Mouse (Mus musculus): Measurements from ENCODE around the gene Edil3. TPM values are rescaled to one million over a fixed set of nuclear protein-coding genes. Genes with fewer than 3 reads are reported as not detected.
A peak's percentile ranks its signal among the peaks of the same experiment; 100 is the strongest.

The Edil3 gene
- polyA plus RNA-seq, 3 experiments from 2014 or later = 0.17 TPM; not detected in 2

DNA sequence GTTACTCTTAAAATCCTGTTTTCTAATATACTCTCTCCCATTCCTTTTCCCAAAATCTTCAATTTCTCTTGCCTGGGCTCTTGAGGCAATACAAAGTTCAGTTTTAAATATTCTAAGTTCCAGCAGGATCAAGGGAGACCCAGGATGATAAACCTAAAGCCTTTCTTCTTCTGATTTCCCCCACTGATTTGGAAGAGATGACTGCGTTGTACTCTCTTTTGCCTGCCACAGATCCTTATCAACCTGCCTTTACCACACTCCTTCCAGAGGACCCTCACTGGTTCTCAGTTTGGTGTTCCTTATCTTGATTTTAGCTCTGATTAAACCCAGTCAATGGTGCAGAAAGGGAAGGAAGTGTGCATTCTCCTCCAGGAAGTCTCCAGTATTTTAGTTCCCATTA lies 435.6 kb downstream of the Edil3 start:
- no peak for ATAC-seq

DNA sequence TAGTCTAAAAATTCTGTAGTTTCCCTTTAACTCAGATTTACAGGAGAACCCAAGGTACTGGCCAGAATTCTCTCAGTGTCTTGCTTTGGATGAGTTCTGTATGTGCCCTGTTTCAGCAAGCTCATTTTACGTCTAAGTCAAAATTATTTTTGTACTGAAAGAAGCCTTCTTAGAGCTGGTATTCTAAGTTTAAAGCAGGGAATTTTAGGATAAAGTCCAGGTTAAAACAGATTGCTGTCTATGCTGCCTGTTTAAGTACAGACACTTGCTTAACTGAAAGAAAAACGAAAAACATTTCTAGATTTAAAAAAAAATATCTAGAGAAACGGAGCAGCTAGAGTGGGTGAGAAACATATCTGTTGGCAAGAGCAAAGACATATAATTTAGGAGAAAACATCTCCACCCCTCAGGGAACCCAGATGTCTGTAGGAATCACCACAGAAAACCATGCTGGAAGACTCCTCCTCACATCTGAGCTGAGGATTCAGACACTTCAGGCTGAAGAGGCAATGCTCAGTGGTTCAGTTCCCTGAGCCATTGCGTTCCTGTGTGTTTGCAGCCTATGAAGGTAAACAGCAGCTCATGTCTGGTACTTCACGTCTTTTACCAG lies 465.5 kb downstream of the Edil3 start:
- no peak for ATAC-seq

DNA sequence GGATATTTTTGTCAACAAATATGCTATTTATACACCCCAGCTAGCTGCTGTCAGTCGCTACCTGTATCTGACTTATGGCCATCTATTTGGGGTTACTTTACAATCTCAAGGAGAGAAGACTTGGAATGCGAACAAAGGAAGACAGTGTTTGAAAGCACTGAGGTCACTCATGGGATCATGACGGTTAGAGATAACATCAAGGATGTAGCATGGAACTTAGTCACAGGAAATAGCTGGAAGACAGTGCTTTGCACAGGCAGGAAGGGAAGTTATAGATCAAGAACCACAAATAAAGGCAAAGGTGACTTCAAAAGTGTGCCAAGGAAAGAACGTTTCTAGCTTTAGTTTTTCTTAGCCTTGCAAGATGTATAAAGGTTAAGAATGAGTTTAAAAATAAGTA lies 466.9 kb downstream of the Edil3 start:
- ATAC-seq = no peak

DNA sequence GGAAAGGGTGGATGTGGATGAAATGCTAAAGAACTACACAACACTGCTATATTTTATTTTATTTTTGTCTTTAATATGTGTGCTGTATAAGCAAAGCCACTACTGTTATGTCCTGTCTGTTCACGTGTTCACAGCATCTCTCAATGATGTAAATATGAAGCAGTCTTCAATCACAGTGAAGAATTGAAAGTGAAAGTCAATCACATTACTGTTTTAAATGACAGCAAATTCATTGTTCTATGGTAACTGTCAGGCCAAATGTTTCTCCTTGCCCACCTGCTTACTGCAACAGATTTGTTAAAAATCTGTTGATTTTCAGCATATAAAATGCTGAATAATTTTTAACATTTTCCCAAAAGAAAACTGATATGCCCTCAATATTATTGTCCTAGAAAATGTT lies 499.9 kb downstream of the Edil3 start:
- ATAC-seq = peak; percentile 76

DNA sequence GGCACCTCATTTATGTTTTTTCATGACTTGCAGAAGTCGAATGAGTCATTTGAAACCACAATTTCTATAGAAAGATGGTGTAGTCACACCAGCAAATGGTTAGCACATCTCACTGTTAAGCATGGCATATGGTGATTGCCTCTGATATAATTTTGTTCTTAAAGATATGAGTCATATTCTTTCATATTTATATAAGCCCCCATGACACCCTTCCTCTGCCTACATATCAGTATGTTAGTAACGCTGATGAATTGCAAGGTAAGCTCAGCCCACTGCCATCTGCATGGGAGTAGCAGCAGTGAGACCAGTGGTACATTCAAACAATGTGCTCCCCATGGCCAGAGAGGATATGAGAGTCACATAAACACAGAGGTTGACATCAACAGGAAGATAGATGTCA lies 503.0 kb downstream of the Edil3 start:
- ATAC-seq = peak; percentile 11

DNA sequence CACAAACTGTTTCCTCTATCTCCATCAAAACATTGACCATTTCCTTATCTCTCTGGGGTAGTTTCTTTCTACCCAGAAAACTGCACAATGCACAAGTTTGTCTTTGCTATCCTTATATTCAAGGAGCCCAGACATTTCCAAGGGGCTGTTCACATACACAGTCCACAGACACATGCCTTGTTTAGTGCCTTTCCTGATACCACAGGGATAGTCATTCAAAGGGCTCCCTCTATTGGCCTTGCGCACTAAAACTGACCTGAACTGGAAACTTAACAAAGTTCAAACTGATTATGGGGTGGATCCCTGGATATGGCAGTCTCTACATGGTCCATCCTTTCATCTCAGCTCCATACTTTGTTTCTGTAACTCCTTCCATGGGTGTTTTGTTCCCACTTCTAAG lies 513.2 kb downstream of the Edil3 start:
- ATAC-seq = no peak

DNA sequence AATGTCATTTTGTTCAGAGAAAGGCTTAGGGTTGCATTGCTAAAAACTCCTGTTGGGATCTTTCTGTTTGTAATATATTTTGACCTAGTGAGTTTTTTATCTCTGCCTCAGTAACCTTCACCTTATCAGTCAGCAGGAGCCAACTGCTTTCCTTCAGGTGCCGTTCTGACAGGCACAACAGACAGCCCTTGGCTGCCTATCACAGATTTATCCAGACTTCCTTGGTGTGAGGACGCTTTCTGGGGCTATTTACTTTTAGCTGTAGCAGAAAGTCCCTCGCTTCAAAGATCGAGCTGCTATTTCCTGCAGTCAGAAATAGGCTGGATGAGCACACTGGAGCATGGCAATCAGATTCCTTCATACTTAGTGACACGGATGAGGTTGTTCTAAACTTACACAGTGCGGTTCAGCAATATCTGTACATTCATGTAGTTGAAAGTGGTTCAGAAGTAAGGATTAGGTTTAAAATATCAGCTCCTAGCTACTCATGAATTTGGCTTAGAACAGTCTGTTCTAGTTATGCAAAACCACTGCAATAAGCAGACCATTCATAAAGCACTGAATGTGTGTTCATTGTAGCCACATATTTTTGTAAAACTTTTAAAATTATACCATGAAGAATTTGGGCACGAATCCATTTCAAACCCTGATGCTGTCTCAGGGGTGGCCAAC lies 514.8 kb downstream of the Edil3 start:
- no peak for ATAC-seq

DNA sequence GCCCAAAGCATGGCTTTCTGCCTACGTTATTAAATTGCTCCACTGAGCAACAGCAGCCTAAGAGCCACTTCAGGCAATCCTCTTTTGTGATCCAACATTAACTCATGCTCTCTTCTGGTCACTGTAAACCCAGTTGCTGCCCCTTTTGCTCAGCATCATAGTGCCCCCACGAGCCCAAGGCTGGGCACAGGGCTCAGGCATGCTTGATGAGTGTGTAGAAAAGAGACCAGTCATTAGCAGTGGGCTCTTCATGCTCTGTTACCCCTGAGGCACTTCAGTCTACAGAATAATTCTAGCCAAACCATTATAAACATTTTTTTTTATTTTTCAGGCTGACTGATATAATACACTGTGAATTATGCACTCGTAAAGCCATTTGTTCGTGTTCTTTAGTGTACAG lies 517.8 kb downstream of the Edil3 start:
- ATAC-seq = no peak

DNA sequence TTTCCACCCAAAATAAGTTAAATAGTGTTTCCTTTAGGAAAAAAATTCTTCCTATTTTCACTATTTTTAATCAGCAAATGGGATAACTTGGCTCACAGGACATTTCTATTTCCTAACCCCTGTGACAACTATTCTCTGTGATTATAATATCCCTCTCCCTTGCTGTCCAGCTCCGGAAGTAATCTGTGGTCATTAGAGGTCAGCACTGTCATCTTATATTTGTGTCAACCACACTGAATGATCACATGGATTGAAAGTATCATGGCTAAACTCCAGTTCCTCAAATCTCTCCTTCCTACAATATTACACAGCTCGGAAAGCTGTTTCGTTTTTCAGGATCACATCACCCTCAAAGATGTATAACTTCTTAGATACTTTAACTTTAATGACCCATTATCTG lies 518.5 kb downstream of the Edil3 start:
- no peak for ATAC-seq

DNA sequence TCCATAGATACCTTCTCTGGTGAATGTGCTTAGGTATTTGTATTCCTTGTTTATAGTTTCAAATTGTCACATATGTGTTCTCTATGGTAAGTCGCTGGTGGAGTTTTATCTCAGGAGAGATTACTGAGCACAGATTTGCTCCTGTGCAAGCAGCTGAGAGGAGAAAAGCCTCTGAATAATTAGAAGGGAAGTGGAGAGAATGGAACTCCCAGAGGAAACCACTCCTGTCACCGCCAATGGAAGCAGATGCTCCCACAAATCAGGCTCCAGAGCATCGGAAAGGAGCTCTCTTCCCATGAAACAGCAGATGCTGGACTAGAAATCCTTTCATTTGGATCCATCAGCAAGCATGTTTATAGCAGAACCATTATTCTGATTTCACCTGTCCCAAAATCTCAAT lies 534.0 kb downstream of the Edil3 start:
- no peak for ATAC-seq

DNA sequence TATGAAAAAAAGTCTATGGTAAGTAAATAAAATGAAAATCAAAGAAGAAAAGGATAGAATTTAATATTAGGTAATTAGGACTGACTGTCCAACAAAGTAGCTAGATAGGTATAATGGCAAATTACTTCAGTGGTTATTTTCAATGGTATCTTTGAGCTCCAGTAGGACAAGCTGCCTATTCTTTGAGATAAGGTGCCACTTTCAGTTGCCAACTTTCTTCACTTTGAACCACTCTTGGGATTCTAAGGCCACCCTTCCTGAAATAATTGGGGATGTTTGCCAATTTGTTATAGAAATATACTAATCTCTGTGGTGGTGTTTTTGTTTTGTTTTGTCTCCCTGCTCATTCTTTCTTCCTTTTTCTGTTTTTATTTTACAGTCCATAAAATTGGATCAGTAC lies 537.1 kb downstream of the Edil3 start:
- ATAC-seq = no peak

DNA sequence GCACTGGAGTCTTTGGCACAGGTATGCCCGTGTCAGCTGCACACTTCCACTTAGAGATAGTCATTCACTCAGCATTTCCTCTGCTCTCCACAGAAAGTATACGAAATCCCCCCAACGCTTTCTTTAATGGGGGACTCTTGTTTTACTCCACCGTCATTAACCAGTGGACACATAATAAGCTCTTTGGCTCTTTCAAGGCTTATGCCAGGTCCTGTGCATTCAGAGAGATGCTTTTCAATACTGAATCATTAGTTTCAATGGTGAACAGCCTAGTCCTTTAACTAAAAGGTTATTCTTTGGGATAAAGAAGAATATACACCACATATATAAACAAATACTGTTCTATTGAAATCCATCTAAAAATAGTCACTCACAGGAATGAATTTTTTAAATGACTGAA lies 541.0 kb downstream of the Edil3 start:
- no peak for ATAC-seq

DNA sequence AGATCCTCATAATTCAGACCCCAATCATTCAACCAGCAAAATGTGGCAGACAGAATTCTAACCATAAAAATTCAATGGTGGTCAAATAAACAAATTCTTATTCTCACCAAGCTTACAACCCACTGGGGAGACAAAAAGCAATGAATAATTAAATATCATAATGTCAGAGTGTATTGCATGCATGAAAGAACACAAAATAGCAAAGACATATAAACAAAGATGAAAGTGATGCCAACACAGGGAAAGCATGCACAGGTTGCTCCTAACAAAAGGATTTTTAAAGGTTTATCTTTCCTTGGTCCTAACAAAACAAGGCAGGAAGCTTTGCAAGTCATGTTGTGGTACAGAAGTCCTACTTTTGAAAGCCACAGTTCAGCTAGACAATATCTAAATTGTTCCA lies 550.0 kb downstream of the Edil3 start:
- ATAC-seq = no peak

DNA sequence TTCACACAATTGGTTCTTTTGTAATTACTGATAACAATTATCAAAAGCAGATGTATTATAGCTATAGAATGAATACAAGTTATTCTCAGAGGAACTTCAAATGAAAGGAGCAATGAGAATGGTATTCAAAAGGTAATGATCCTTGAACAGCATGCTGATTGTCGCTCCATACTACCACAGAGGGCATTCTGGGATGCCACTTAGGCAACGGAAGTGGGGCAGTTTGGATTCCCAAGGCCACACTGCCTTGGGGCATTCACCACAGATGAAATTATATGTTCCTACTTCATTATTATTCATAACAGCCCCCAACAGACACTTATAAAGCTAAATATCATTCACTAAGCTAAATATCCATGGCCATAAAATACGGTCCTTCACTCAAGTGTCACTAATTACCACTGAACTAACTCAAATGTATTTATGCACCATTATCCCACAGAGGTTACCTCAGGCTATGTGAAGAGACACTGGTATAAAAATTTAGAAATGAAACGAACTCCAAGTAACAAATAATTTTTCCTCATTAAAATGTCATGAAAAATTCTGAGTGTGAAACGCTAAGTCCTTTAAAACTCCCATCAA lies 550.5 kb downstream of the Edil3 start:
- no peak for ATAC-seq

All from inflammation-experienced regulatory T-cells, adult 6 months (primary cell).